Mouse (Mus musculus) T-helper 1 cell (primary cell): ENCODE measurements at regions not wholly inside any gene's neighbourhood (a gene's known extent, or its start where the extent isn't known, plus 50 kb on each side); places are given as distances from the start of the nearest gene placed in this dataset.

Experiments used
- in situ Hi-C: fragments of 300-600 bp; cut with MboI, MseI; formaldehyde crosslinking; loops from one replicate; pipeline ENCODE4 v1.15.1; 2025; ENCODE audit warnings: high pct_unique_total_duplicates

GRCm38 (mm10) chr6:94774871-94775270 lies 74.9 kb upstream of the Lrig1 start:
- in situ Hi-C loops, result loop anchor here (10.0 kb wide), 1 partner anchor 940 kb away; no protein-coding TSS in a partner anchor

GRCm38 (mm10) chr6:94773604-94774486 lies 73.9 kb upstream of the Lrig1 start:
- in situ Hi-C loops, result loop anchor here (10.0 kb wide), 1 partner anchor 939 kb away; no protein-coding TSS in a partner anchor

- in situ Hi-C loops, result loop anchor here (10.0 kb wide), 1 partner anchor 938 kb away; no protein-coding TSS in a partner anchor
Observed at GRCm38 (mm10) chr6:94772868-94773603, 73.1 kb upstream of the Lrig1 start.

- in situ Hi-C loops, result loop anchor here (10.0 kb wide), 1 partner anchor 938 kb away; no protein-coding TSS in a partner anchor
Observed at GRCm38 (mm10) chr6:94772391-94772790, 72.4 kb upstream of the Lrig1 start.

GRCm38 (mm10) chr6:94768230-94768629 lies 68.3 kb upstream of the Lrig1 start:
- in situ Hi-C loops, result no loop called here

GRCm38 (mm10) chr6:94765724-94766123 lies 65.8 kb upstream of the Lrig1 start:
- in situ Hi-C loops, result no loop called here

- in situ Hi-C loops, result no loop called here
Observed at GRCm38 (mm10) chr6:94761341-94761740, 61.4 kb upstream of the Lrig1 start.

- in situ Hi-C loops, result no loop called here
Observed at GRCm38 (mm10) chr6:94760629-94761111, 60.7 kb upstream of the Lrig1 start.

- in situ Hi-C loops, result no loop called here
Observed at GRCm38 (mm10) chr6:94759649-94760048, 59.7 kb upstream of the Lrig1 start.

GRCm38 (mm10) chr6:94756006-94756405 lies 56.0 kb upstream of the Lrig1 start:
- in situ Hi-C loops, result no loop called here

- in situ Hi-C loops, result no loop called here
Observed at GRCm38 (mm10) chr6:94755297-94755831, 55.4 kb upstream of the Lrig1 start.

- in situ Hi-C loops, result no loop called here
Observed at GRCm38 (mm10) chr6:94754522-94754921, 54.6 kb upstream of the Lrig1 start.

GRCm38 (mm10) chr6:94751101-94751440 lies 51.1 kb upstream of the Lrig1 start:
- in situ Hi-C loops, result no loop called here

GRCm38 (mm10) chr6:94750228-94751100 lies 50.5 kb upstream of the Lrig1 start:
- in situ Hi-C loops, result no loop called here
